Mouse (Mus musculus) right cerebral cortex, postnatal 25 days (tissue): Measurements from ENCODE around the gene Sesn3.

Experiments used
- DNase-seq: peaks from one replicate; pipeline ENCODE4 v3.0.0; 2022

Gene Sesn3

DNA sequence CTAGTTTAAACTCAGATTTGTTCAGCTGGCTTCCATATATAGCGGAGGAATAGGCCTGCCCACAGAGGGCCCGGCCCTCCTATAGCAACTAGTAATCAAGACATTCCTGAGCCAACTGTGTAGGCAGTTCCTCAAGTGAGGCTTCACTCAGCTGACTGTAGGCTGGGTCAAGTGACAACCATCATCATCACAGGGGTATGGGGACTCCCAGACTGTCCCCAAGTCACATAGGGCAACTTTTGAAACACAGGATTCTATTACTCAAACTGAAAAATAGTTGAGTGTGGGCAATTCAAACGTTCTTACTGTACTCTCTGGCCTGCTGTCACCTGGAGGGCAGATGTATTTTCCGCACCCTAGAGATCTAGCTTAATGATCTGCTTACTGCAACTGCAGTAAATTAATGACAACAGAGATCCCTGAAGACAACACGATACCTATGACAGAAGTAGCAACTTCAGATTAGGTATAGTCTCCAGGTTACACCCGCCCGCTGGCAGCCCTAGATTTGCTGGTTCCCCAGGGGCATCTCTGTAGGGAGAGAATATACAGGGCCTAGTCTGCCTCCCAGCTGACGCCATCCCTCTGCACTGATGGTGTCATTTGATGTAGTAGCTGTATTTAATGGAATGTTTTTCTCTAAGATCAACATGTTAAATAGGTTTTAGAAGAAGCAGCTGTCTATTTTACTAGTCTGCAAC is 87.4 kb downstream of the Sesn3 start:
- no peak for DNase-seq

DNA sequence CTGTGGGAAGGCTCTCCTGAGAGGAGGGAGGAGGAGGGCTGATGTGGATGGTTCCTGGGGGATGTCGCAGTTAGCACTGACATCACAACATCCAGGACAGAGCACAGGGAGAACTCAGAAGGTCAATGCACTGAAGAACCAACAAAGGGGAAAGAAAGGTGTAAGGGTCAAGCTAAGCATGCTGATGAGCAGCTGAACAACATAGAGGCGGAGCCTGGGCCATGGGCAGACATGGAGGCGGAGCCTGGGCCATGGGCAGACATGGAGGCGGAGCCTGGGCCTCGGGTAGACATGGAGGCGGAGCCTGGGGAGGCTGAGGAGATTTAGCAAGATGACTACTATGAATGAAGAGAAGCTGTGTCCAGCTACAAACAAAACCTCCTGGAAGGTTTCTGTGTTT is 88.7 kb downstream of the Sesn3 start:
- no peak for DNase-seq

DNA sequence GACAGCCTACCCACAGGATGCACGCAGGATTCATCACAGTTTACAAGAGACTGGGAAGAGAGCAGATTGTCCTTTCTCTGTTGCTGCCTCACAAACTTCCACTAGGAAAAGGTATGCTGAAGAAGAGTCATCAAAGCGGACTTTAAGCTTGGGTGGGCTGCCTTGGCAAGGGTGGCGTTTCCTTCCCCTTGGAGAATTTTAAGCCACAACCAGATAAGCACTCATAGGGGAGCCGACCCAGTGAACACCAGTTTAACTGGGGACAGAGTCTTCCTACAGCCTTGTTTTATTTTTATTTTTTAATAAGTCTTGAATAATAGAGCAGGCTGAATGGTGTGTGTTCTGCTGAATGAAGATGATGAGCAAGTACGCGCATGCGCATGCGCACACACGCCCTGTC is 89.9 kb downstream of the Sesn3 start:
- DNase-seq: no peak

DNA sequence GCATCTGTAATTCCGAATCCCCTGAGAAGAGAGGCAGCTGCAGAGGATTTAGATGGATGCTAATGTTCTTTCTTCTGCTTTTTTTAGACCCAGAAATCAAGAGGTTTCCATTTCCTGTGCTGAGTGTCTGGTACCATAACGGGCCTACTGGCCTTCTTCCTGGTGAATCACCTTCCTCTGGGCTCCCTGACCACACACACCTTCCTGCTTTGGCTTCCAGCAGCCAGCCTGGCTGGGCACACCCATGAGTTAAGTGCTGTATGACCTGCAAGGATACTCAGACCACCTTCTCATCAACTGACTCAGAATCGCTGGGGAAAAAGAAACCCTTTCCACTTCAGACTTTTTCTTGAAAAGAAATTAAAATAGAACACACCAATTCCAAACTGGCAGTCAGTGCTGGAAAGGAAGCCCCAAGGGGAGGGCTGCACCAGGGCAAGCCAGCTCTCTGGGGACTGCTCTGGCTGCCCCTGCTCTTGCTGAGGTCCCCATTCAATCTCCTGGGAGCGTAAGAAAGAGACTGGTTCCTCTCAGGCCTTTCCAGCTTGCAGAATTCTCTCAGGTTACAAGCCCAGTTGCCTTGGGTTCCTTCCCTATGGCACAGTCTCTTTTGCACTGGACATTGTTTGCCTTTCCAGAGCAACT is 90.7 kb downstream of the Sesn3 start:
- DNase-seq: no peak

DNA sequence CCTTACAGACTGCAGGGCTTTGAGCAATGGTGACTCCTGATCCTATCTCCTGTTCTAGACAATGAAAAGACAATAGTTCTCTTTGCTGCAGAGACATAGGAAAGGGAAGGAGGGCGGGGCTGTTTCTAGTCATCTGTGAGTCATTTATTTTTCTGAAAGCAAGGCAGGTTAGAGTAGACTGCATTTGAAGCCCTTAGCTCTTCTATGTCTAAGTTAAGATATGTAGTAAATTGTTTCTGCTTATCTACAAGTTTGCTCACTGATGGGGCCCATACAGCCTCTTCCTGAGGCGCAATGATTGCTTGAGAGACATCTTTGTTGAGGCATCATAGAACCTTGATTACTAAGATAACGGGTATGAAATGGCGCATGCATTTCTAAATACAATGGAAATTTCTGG is 93.0 kb downstream of the Sesn3 start:
- no peak for DNase-seq

DNA sequence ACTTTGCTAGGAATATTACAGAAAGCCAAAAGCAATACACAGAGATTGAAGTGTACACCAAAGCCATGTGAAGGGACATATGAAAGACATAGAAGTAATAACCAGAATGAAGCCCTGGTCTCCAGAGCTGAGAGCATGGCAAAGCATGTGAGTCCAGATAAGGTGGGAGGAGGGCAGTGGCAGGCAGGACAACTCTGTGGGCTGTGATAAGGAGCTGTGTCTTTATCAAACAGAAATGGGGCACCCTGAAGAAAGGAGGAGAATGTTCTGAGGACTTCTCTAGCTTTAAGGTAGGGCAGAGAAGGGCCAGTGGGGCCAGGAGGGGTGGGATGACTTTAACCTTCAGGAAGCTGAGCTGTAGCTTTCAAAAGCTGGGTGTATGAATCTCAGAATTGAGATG is 94.4 kb downstream of the Sesn3 start:
- DNase-seq: no peak

DNA sequence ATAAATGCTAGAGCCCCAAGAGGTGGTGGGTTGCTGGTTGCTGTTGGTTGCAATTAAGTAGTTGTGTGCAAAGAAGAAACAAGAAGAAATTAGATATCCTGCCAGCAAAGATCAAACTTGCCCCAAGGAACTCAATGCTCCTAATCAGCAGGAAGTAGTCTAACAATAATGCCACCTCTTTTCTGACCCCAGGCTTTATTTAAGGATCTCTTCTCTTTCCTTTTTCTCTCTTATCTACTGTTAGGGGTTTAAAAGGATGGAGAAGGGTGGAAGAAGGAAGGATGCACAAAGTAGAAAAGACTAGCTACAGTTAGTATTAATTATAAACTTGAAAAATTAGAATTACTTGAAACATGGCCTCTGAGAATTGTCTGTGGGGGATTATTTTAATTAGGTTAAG is 97.6 kb downstream of the Sesn3 start:
- no peak for DNase-seq

DNA sequence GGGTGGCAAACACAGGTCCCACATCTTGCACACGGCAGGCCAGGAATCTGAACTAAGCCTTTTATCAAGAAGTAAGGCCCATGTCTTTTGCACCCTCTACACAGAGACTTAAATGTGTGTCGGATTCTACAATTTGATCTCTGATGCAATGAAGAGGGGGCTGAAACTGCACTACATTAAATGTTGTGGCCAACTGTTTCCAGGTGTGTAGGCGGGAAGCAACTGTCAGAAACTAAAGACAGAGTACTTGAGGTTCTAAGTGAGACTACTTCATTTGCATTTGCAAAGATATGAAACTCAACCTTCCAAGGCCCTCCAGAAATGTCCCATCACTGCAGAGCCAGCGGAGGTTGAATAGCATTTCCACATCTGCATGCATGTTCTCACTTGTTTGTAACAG is 101.3 kb downstream of the Sesn3 start:
- DNase-seq: peak; percentile 10

DNA sequence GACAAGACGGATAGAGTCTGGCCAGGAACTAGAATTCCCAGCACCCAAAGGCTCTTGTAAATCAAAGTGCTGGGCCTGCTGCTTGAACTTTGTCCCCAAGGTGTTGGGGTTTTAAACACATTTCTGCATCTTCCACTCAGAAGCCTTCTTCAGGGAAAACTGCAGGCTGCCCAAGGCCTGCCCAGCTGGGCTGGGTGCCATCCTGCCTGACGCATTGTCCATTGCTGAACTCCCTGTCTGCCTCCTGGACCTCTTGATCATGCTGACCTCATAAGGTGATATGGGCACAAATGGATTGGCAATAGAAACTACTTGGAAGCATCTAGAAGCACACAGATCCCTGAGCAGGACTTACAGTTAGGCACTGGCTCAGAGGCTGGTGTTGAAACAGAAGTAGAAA is 103.3 kb downstream of the Sesn3 start:
- no peak for DNase-seq

DNA sequence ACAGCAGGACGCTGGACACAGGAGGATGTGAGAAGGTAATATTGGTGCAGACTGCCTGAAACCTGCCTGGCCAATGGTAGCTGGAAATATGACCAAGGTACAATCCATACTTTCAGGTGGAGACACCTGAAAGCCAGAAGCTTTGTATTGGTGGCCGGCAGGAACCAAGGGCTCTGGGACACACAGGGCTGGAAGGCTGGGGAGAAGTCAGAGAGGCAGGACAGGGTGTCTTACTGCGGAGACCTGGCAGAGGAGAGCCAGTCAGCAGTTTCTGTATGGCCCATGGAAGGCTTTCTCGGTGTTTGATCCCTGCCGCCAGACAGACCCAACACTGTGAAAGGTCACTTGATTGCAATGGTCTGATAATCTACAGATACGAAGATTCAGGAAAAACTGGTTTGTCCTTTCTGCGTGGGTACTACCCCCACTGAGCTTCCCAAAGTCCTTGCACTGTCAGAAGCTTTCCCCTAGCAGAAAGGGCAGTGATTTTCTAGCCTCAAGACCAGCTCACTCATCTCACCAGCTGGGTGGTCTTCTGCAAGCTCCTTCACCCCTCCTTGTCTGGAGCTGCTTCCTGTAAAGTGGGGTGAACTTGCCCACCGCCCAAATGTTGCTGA is 105.0 kb downstream of the Sesn3 start:
- DNase-seq: no peak

DNA sequence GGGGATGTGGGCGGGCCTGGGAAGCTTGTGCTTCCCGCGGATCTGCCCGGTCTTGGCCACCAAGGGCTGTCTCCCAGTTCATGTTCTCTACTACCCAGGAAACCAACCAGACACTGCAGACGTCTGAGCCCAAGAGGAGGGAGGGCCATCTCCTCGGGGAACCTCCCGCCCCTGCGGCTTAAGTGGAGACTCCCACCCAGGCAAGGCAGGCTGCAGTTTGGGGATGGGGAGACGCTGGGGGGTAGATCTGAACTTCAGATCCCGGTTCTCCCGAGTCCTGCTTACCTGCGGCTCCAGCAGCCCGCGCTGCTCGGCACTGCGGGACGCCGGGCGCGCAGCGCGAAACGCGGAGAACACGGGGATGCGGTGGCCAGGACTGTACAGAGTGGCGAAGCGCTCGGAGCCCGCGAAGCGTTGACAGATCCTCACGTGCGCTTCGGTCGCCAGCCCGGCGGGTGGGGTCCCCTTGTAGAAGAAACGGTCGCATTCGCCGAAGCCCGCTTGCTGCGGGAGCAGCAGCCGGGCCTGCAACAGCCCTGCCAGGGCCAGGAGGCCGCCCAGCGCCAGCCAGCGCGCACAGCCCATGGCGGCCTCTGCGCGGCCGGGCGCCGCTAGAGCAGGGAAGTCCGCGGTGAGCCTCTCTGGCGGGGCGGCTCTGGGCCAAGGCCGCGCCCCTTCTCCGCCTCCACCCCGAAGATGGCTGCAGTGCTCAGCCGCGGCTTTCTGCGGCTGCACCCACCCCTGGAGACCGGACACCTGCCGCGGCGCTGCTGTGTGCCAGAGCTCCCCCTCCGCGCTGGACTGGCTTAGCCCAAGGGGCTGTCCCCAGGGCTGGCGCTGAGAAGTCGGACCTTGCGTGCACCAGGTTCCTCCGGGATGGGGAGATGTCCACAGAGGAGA is 105.8 kb downstream of the Sesn3 start:
- DNase-seq: peak; percentile 85

DNA sequence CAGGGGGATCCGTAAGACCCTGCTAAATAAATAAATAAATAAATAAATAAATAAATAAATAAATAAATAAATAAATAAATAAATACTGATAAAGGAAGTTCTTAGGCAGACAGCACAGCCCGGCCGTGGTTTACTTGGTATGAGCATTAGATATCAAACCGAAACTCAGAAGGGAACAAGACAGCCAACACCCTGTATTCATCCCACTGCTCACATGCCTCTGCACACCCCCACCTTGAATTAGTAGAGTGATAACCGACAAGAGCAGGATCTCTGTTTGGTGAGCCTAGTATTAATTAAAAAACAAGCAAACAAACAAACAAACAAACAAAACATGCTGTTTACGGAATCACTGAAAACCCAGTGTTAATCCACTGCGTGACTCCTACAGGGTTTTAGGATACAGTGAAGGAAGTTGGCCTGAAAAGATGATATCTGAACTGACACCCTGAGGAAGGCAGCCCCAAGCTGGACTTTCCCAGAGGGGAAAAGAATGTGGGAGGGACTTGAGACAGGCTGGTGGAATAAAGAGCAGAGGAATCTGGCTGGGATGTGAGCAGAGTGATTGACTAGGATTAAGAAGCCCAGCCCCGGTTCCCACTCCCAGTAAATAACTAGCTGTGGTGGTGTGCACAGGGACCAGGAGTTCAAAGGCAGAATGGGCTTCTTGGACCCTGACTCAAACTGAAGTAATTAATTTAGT is 106.6 kb downstream of the Sesn3 start, which contains the start of gene Endod1:
Gene Endod1, minus strand, starts transcription at position 155 of the 703 bp plus-strand sequence.
- peak; percentile 5 for DNase-seq

DNA sequence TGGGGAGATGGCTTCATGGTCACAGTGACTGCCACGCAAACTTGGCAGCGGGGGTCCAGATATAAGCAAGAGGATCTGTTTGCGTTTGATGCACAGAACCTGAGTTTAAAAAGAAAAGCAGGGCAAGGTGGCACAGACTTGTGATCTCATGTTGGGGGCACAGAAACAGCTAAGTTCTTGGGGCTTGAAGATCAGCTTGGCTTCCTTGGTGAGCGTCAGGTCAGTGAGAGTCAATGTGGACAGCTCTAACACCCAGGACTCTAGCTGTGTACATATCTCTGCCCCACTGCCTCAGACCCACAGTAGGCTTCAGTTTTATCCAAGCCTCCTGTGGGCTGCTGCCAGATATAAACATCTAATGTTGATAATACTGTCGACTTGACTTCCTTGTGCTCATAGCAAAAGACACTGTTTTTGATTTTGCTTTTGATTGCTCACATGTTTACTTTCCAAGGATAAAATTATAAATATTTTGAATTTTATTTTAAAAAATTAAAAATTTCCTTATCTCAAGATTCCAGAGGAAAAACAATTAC is 107.5 kb downstream of the Sesn3 start:
- DNase-seq: no peak
